Mouse (Mus musculus) frontal cortex, postnatal 25 days (tissue): ENCODE data around the gene Plekhj1.

ENCODE experiments used
- DNase-seq, 2 experiments: peaks; one replicate each; pipeline ENCODE4 v3.0.0; 2022; ENCODE audit warnings: low spot score in 2 of 2

Gene Plekhj1

GRCm38 (mm10) chr10:80777123-80777522 lies 21.3 kb downstream of the Plekhj1 start:
- DNase-seq, result no peak

- no peak for DNase-seq
These were observed 22.0 kb downstream of the Plekhj1 start for GRCm38 (mm10) chr10:80776358-80776869.

- DNase-seq, result no peak
These were observed 22.7 kb downstream of the Plekhj1 start for GRCm38 (mm10) chr10:80775731-80776130.

- DNase-seq, result no peak
These were observed 23.4 kb downstream of the Plekhj1 start for GRCm38 (mm10) chr10:80774981-80775380.

- peak; percentile 76 to 85 for DNase-seq
These were observed 23.9 kb downstream of the Plekhj1 start for GRCm38 (mm10) chr10:80774549-80774948.

GRCm38 (mm10) chr10:80773816-80774215 lies 24.6 kb downstream of the Plekhj1 start:
- DNase-seq, result no peak

- no peak for DNase-seq
These were observed 30.1 kb downstream of the Plekhj1 start for GRCm38 (mm10) chr10:80768365-80768764.

GRCm38 (mm10) chr10:80766161-80766815 lies 32.1 kb downstream of the Plekhj1 start:
- DNase-seq, result no peak

GRCm38 (mm10) chr10:80765746-80766145 lies 32.7 kb downstream of the Plekhj1 start:
- no peak for DNase-seq

- no peak for DNase-seq
These were observed 34.9 kb downstream of the Plekhj1 start for GRCm38 (mm10) chr10:80763502-80763901.

- no peak for DNase-seq
These were observed 36.6 kb downstream of the Plekhj1 start for GRCm38 (mm10) chr10:80761821-80762220.

- no peak for DNase-seq
These were observed 37.6 kb downstream of the Plekhj1 start for GRCm38 (mm10) chr10:80760596-80761524.

- no peak for DNase-seq
These were observed 39.8 kb downstream of the Plekhj1 start for GRCm38 (mm10) chr10:80758651-80759050.

- peak; percentile 27 to 50 for DNase-seq
These were observed 40.7 kb downstream of the Plekhj1 start for GRCm38 (mm10) chr10:80757717-80758116.

- DNase-seq, result no peak
These were observed 41.5 kb downstream of the Plekhj1 start for GRCm38 (mm10) chr10:80756967-80757366.

- DNase-seq, result no peak
These were observed 41.9 kb downstream of the Plekhj1 start for GRCm38 (mm10) chr10:80756509-80756908.

GRCm38 (mm10) chr10:80756099-80756498 lies 42.3 kb downstream of the Plekhj1 start:
- no peak for DNase-seq

GRCm38 (mm10) chr10:80755291-80756015 lies 43.0 kb downstream of the Plekhj1 start:
- peak in 1 of 2 experiments; percentile 15 for DNase-seq

GRCm38 (mm10) chr10:80754594-80755290 lies 43.7 kb downstream of the Plekhj1 start, which contains the start of gene Dot1l:
Gene Dot1l (plus strand): TSS chr10:80755206.
- DNase-seq, result peak; percentile 92 to 96

- DNase-seq, result no peak
These were observed 46.3 kb downstream of the Plekhj1 start for GRCm38 (mm10) chr10:80752079-80752625.
